Mouse (Mus musculus) spleen, postnatal 14 days (tissue): ENCODE measurements around the gene Spata2l.
A peak's percentile ranks its signal among the peaks of the same experiment; 100 is the strongest.

Experiments used
- DNase-seq, 2 experiments: peaks; one replicate each; pipeline ENCODE4 v3.0.0; 2021 to 2022; ENCODE audit warnings: low spot score in 2 of 2

Gene Spata2l

GRCm38 (mm10) chr8:123197016-123197415 lies 39.0 kb downstream of the Spata2l start:
- DNase-seq = peak; percentile 25 to 42

GRCm38 (mm10) chr8:123193771-123194170 lies 42.3 kb downstream of the Spata2l start:
- no peak for DNase-seq

- no peak for DNase-seq
Measured at GRCm38 (mm10) chr8:123191908-123192307, 44.1 kb downstream of the Spata2l start.

- peak in 1 of 2 experiments; percentile 46 for DNase-seq
Measured at GRCm38 (mm10) chr8:123190678-123191077, 45.4 kb downstream of the Spata2l start.

GRCm38 (mm10) chr8:123188841-123189240 lies 47.2 kb downstream of the Spata2l start:
- no peak for DNase-seq

- no peak for DNase-seq
Measured at GRCm38 (mm10) chr8:123188006-123188405, 48.0 kb downstream of the Spata2l start.

- no peak for DNase-seq
Measured at GRCm38 (mm10) chr8:123185566-123186409, 50.2 kb downstream of the Spata2l start, which contains the start of gene Dpep1. TSS of gene Dpep1 (plus strand) at chr8:123186242.

- DNase-seq = no peak
Measured at GRCm38 (mm10) chr8:123181391-123181790, 54.6 kb downstream of the Spata2l start.
